Mouse (Mus musculus) midbrain, postnatal 0 days (tissue): Measurements from ENCODE around the gene Lrrfip1. TPM values are rescaled to one million over a fixed set of nuclear protein-coding genes. Genes with fewer than 3 reads are reported as not detected.

Experiments used
- ATAC-seq: fragments of 200-750 bp; cut with Nextera tagmentation; 2 replicates; pipeline ENCODE4 v1.8.0; 2017; ENCODE audit warnings: moderate number of reproducible peaks, mild to moderate bottlenecking, moderate TSS enrichment, moderate library complexity; ENCODE audit not compliant: low FRiP score
- DNase-seq: peaks from one replicate; pipeline ENCODE4 v3.0.0-alpha.2; 2015; ENCODE audit warnings: low spot score
- H3K27ac ChIP-seq: fragments of 300-500 bp; sonication (generic); 2 replicates; pipeline ENCODE4 v1.5.1; 2014; ENCODE audit warnings: low read depth, mild to moderate bottlenecking, low read length, mixed read lengths
- H3K27me3 ChIP-seq: fragments of 300-500 bp; sonication (generic); 2 replicates; pipeline ENCODE4 v1.6.1; 2014; ENCODE audit warnings: low read length, control low read depth, mixed read lengths; ENCODE audit not compliant: insufficient read depth
- H3K36me3 ChIP-seq: fragments of 300-500 bp; sonication (generic); 2 replicates; pipeline ENCODE4 v1.6.1; 2014; ENCODE audit warnings: low read length, control low read depth, mixed read lengths; ENCODE audit not compliant: insufficient read depth
- H3K4me1 ChIP-seq: fragments of 300-500 bp; sonication (generic); 2 replicates; pipeline ENCODE4 v1.6.1; 2014; ENCODE audit warnings: mild to moderate bottlenecking, control low read depth, antibody characterized with exemption, low read length, mixed read lengths; ENCODE audit not compliant: insufficient read depth
- H3K4me2 ChIP-seq: fragments of 300-500 bp; sonication (generic); 2 replicates; pipeline ENCODE4 v1.6.1; 2014; ENCODE audit warnings: low read depth, mild to moderate bottlenecking, low read length, mixed read lengths; ENCODE audit not compliant: poor library complexity, severe bottlenecking
- H3K4me3 ChIP-seq: fragments of 300-500 bp; sonication (generic); 2 replicates; pipeline ENCODE4 v1.5.1; 2014; ENCODE audit warnings: low read depth, mild to moderate bottlenecking, low read length, moderate library complexity
- H3K9ac ChIP-seq: fragments of 300-500 bp; sonication (generic); replicated peaks from 2 replicates; pipeline ENCODE4 v1.6.1; 2014; ENCODE audit warnings: mild to moderate bottlenecking, low read length, moderate library complexity, mixed read lengths; ENCODE audit not compliant: poor library complexity, severe bottlenecking
- H3K9me3 ChIP-seq: fragments of 300-500 bp; sonication (generic); 2 replicates; pipeline ENCODE4 v1.6.1; 2016; ENCODE audit warnings: low read length, control low read depth
- CTCF ChIP-seq: IDR thresholded peaks from 2 replicates; pipeline ENCODE4 v1.5.1; 2016; ENCODE audit warnings: antibody characterized with exemption, mild to moderate bottlenecking
- WGBS: fragments of 180-500 bp; shearing (Covaris S2); extraction: QIAGEN DNeasy Blood & Tissue Kit; methylation state at CpG from one replicate; pipeline ENCODE4 v1.1.7; 2014; 5-methylcytosine and 5-hydroxymethylcytosine counted together
- polyA plus RNA-seq: library from polyadenylated mRNA; unstranded; fragments of >200 nt; fragmentation: Nextera tagmentation; extraction: Ambion mirVana; gene quantifications from 2 replicates; pipeline ENCODE4 v1.2.1, GENCODE M21; 2015
- total RNA-seq: library from RNA; depleted of rRNA; stranded (reverse); fragments of >200 nt; gene quantifications from 2 replicates; pipeline ENCODE4 v1.2.3, GENCODE M21; 2014

Gene Lrrfip1
- total and polyA plus RNA-seq, 2 experiments from 2014 or later: 26.7 to 48.9 TPM

- WGBS: 85% methylated on average over 3 of the region's 3 CpGs
- no peak overlapping the region for H3K9ac ChIP-seq
- no peak for TF ChIP-seq CTCF
- no peak for DNase-seq
- H3K27me3 ChIP-seq: no peaks in the 10 kb centered on the region
- no peaks in the 10 kb centered on the region for H3K9me3 ChIP-seq
- ATAC-seq: no peak
- no peak overlapping the region for H3K27ac ChIP-seq
- H3K4me1 ChIP-seq: no peaks in the 10 kb centered on the region
- no peak overlapping the region for H3K4me3 ChIP-seq
- no peaks in the 10 kb centered on the region for H3K36me3 ChIP-seq
- no peak overlapping the region for H3K4me2 ChIP-seq
Observed at GRCm38 (mm10) chr1:91013803-91014202, 15.3 kb downstream of the Lrrfip1 start.

GRCm38 (mm10) chr1:91015571-91015970, 17.0 kb downstream of the Lrrfip1 start:
- DNase-seq (no peak), ATAC-seq (no peak)
- no peak overlapping the region for H3K27ac ChIP-seq
- no peaks in the 10 kb centered on the region for H3K27me3 ChIP-seq
- no peak overlapping the region for H3K4me2 ChIP-seq
- H3K4me3 ChIP-seq: no peak overlapping the region
- H3K36me3 ChIP-seq: no peaks in the 10 kb centered on the region
- WGBS: 77% methylated on average over 7 of the region's 7 CpGs
- no peaks in the 10 kb centered on the region for H3K4me1 ChIP-seq
- H3K9ac ChIP-seq: no peak overlapping the region
- TF ChIP-seq CTCF: no peak
- H3K9me3 ChIP-seq: no peaks in the 10 kb centered on the region

GRCm38 (mm10) chr1:91017111-91017758, 18.7 kb downstream of the Lrrfip1 start:
- no peaks in the 10 kb centered on the region for H3K9me3 ChIP-seq
- H3K4me3 ChIP-seq: no peak overlapping the region
- ATAC-seq (no peak), DNase-seq (peak; percentile 32)
- TF ChIP-seq CTCF: 0 out of 2 replicates have a peak, but pooled peaks have one; percentile 9
- no peaks in the 10 kb centered on the region for H3K27me3 ChIP-seq
- peak overlapping the region; percentile 28; the same call in 1 of the 2 replicates for H3K4me2 ChIP-seq
- no peaks in the 10 kb centered on the region for H3K4me1 ChIP-seq
- 15% methylated on average over 20 of the region's 20 CpGs for whole genome bisulfite sequencing
- H3K27ac ChIP-seq: peak overlapping the region; percentile 57
- H3K36me3 ChIP-seq: no peaks in the 10 kb centered on the region
- H3K9ac ChIP-seq: no peak overlapping the region

GRCm38 (mm10) chr1:91019346-91019745, 20.8 kb downstream of the Lrrfip1 start:
- no peak overlapping the region for H3K27ac ChIP-seq
- ATAC-seq (no peak), DNase-seq (no peak)
- no peak for TF ChIP-seq CTCF
- H3K27me3 ChIP-seq: no peaks in the 10 kb centered on the region
- no peak overlapping the region for H3K4me2 ChIP-seq
- 91% methylated on average over 2 of the region's 2 CpGs for WGBS
- H3K9me3 ChIP-seq: no peaks in the 10 kb centered on the region
- H3K9ac ChIP-seq: no peak overlapping the region
- H3K4me1 ChIP-seq: no peaks in the 10 kb centered on the region
- H3K4me3 ChIP-seq: no peak overlapping the region
- H3K36me3 ChIP-seq: no peaks in the 10 kb centered on the region

- Histone ChIP-seq H3K4me2 (no peak overlapping the region), H3K4me3 (no peak overlapping the region), H3K4me1 (no peaks in the 10 kb centered on the region), H3K36me3 (no peaks in the 10 kb centered on the region; the same call in 1 of the 2 replicates), H3K27ac (no peak overlapping the region), H3K9me3 (peaks cover 2% of the 10 kb centered on the region; the same call in 1 of the 2 replicates), H3K9ac (no peak overlapping the region), H3K27me3 (no peaks in the 10 kb centered on the region)
- no peak for ATAC-seq
- WGBS: 75% methylated on average over 3 of the region's 3 CpGs
- DNase-seq: no peak
- TF ChIP-seq CTCF: peak; percentile 65
Observed at GRCm38 (mm10) chr1:91021304-91021703, 22.8 kb downstream of the Lrrfip1 start.

GRCm38 (mm10) chr1:91022157-91022895, 23.8 kb downstream of the Lrrfip1 start:
- no peaks in the 10 kb centered on the region for H3K4me1 ChIP-seq
- no peak overlapping the region for H3K4me2 ChIP-seq
- peaks cover 5% of the 10 kb centered on the region; the same call in 1 of the 2 replicates for H3K9me3 ChIP-seq
- WGBS: 83% methylated on average over 11 of the region's 11 CpGs
- TF ChIP-seq CTCF: no peak
- DNase-seq (no peak), ATAC-seq (no peak)
- no peak overlapping the region for H3K4me3 ChIP-seq
- H3K9ac ChIP-seq: no peak overlapping the region
- H3K27ac ChIP-seq: no peak overlapping the region
- no peaks in the 10 kb centered on the region for H3K27me3 ChIP-seq
- no peaks in the 10 kb centered on the region; the same call in 1 of the 2 replicates for H3K36me3 ChIP-seq
